Mouse (Mus musculus): ENCODE data around the gene Dpf3.

GRCm38 (mm10) chr12:83466053-83466452, 21.5 kb downstream of the Dpf3 start:
- TF ChIP-seq CTCF (IDR thresholded peaks at IDR 0.05; ENCODE audit: control insufficient read depth, insufficient read depth, insufficient replicate concordance, low read depth, low read length), result no peak
- no peak for TF ChIP-seq POLR2A (IDR thresholded peaks at IDR 0.05; ENCODE audit: control insufficient read depth, low read depth, low read length)

Data from testis, adult 2 months (tissue).